Mouse (Mus musculus): ENCODE data around the gene Rnls. TPM values are rescaled to one million over a fixed set of nuclear protein-coding genes. Genes with fewer than 3 reads are reported as not detected.

Rnls gene
- polyA plus RNA-seq, 2 experiments, result 1.0 to 7.3 TPM

DNA sequence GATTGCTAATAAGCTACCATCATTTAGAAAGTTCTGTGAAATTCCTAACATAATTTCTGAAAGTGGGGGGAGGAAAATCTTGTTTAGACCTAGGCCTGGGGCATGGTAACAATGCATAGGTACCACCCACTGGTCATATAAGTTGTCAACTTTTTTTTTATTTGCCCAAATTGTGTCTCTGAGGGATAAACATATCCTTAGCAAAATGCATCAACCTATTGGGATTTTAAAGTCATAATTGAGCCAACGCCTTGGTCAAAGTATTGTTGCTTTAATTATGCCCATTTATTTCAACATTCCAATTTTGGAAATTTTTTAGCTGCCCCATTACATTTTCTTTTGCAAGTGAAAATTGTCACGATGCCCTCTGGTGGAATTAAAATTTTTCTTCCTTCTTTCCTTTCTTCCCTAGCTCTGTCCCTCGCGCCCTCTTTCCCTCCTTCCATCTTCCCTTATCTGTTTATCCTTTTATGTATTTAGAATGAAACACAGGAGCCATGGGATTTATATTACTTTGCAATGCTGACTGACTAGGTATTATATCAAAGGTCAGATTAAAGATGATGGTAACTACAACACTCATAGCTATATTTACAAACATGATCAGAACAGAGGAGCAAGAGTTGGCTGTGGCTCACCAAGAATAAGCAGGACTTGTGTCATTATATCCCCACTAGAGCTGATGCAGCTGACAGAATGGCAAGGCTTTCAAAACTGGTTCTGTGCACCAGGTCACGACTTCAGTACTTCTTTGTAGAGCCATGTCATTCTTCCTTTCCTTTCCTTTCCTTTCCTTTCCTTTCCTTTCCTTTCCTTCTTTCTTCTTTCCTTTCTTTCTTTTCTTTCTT lies 166.0 kb downstream of the Rnls start:
- Histone ChIP-seq H3K36me3 (ENCODE audit: control insufficient read depth, insufficient read depth, low read length) (no peaks in the 10 kb centered on the region), H3K27ac (replicated peaks; ENCODE audit: low read depth, low read length) (no peak overlapping the region), H3K9ac (ENCODE audit: low read depth, low read length, severe bottlenecking) (no peak overlapping the region), H3K4me2 (replicated peaks; ENCODE audit: low read depth, low read length, severe bottlenecking) (no peak overlapping the region), H3K4me3 (replicated peaks; ENCODE audit: low read length) (no peak overlapping the region), H3K9me3 (ENCODE audit: control insufficient read depth, low read length) (no peaks in the 10 kb centered on the region), H3K4me1 (ENCODE audit: control insufficient read depth, insufficient read depth, low read length) (peaks cover 6% of the 10 kb centered on the region), H3K27me3 (ENCODE audit: control insufficient read depth, insufficient read depth, low read length) (0 out of 2 replicates have a peak, but pooled peaks cover 5% of the 10 kb centered on the region)
- no peak for TF ChIP-seq POLR2A (IDR thresholded peaks at IDR 0.05; ENCODE audit: borderline replicate concordance, extremely low read depth, insufficient read depth, insufficient read length)
- 75% methylated on average over 5 of the region's 5 CpGs for WGBS
- no peak for ATAC-seq (ENCODE audit: low FRiP score, low read depth)
- DNase-seq (ENCODE audit: low spot score), result no peak

GRCm38 (mm10) chr19:33225002-33225376 lies 167.1 kb downstream of the Rnls start:
- ATAC-seq (ENCODE audit: low FRiP score, low read depth) (no peak), DNase-seq (ENCODE audit: low spot score) (no peak)
- H3K27me3 ChIP-seq (ENCODE audit: control insufficient read depth, insufficient read depth, low read length), result 0 out of 2 replicates have a peak, but pooled peaks cover 5% of the 10 kb centered on the region
- H3K4me1 ChIP-seq (ENCODE audit: control insufficient read depth, insufficient read depth, low read length), result peaks cover 6% of the 10 kb centered on the region
- H3K9ac ChIP-seq (ENCODE audit: low read depth, low read length, severe bottlenecking), result no peak overlapping the region
- no peak for TF ChIP-seq POLR2A (IDR thresholded peaks at IDR 0.05; ENCODE audit: borderline replicate concordance, extremely low read depth, insufficient read depth, insufficient read length)
- no peak overlapping the region for H3K27ac ChIP-seq (replicated peaks; ENCODE audit: low read depth, low read length)
- H3K4me3 ChIP-seq (replicated peaks; ENCODE audit: low read length), result no peak overlapping the region
- no peaks in the 10 kb centered on the region for H3K9me3 ChIP-seq (ENCODE audit: control insufficient read depth, low read length)
- no peak overlapping the region for H3K4me2 ChIP-seq (replicated peaks; ENCODE audit: low read depth, low read length, severe bottlenecking)
- H3K36me3 ChIP-seq (ENCODE audit: control insufficient read depth, insufficient read depth, low read length), result no peaks in the 10 kb centered on the region
- 88% methylated on average over 9 of the region's 9 CpGs for WGBS

DNA sequence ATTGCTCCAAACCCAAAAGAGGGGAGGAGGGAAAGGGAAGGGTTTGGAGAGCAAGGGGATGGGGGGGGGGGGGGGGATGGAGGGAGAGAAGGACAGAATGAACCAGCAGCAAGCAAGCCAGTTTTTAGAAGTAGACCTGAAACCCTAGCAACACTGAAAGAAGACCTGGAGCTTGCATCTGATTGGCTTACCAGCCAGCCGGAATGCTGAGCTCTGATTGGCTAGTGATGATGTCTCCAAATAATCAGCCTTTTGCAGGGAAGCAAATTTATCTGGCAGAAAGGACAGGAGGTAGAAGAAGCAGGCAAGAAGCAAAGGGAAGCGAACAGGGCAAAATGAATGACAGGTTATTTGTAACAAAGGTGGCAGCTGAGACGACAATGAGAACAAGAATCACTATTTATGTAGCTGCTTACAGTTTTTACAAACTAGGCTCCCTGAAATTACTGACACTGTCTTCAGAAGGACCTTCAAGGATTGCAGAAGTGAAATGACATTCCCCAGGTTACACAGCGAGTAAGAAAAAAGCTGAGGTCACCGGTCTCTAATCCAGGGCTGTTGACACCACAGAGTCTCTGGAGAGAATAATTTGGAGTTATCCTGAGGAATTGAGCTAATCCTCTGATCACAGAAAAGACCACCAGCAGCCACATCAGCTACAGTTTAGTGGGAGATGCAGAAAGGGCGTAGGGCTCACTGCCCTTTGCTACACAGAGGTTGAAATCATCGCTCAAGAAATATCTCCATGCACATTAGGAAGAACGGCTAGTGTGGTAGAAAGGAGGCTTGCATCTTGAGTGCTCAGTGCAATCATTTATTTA lies 167.7 kb downstream of the Rnls start:
- Histone ChIP-seq H3K4me2 (replicated peaks; ENCODE audit: low read depth, low read length, severe bottlenecking) (0 out of 2 replicates have a peak overlapping the region, but pooled peaks have one; percentile 11), H3K27me3 (ENCODE audit: control insufficient read depth, insufficient read depth, low read length) (0 out of 2 replicates have a peak, but pooled peaks cover 5% of the 10 kb centered on the region), H3K27ac (replicated peaks; ENCODE audit: low read depth, low read length) (no peak overlapping the region), H3K4me3 (replicated peaks; ENCODE audit: low read length) (no peak overlapping the region), H3K9ac (ENCODE audit: low read depth, low read length, severe bottlenecking) (no peak overlapping the region), H3K9me3 (ENCODE audit: control insufficient read depth, low read length) (no peaks in the 10 kb centered on the region), H3K36me3 (ENCODE audit: control insufficient read depth, insufficient read depth, low read length) (no peaks in the 10 kb centered on the region), H3K4me1 (ENCODE audit: control insufficient read depth, insufficient read depth, low read length) (peaks cover 6% of the 10 kb centered on the region)
- peak; percentile 68; the same call in 1 of the 2 replicates for ATAC-seq (ENCODE audit: low FRiP score, low read depth)
- peak; percentile 65 for DNase-seq (ENCODE audit: low spot score)
- no peak for TF ChIP-seq POLR2A (IDR thresholded peaks at IDR 0.05; ENCODE audit: borderline replicate concordance, extremely low read depth, insufficient read depth, insufficient read length)
- 59% methylated on average over 8 of the region's 8 CpGs for WGBS

DNA sequence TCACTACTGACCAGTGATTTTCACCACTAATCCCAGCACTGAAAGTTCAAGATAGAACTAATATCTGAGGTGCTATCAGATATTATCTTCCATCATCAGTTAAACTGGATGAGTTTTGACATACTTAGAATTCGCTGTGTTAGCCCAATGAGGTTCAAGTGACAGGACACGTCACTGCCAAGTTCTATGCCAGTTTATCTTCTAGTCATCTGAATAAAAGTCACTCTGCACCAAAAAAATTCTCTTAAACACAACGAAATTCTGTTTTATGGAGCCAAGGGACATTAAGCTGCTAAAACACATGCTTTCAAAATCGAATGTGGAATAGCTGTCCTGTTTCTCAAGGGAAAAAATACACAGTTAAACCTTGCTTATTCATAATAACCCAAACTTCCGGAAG lies 168.3 kb downstream of the Rnls start:
- Histone ChIP-seq H3K27me3 (ENCODE audit: control insufficient read depth, insufficient read depth, low read length) (0 out of 2 replicates have a peak, but pooled peaks cover 5% of the 10 kb centered on the region), H3K9me3 (ENCODE audit: control insufficient read depth, low read length) (no peaks in the 10 kb centered on the region), H3K9ac (ENCODE audit: low read depth, low read length, severe bottlenecking) (no peak overlapping the region), H3K36me3 (ENCODE audit: control insufficient read depth, insufficient read depth, low read length) (no peaks in the 10 kb centered on the region), H3K4me3 (replicated peaks; ENCODE audit: low read length) (no peak overlapping the region), H3K4me2 (replicated peaks; ENCODE audit: low read depth, low read length, severe bottlenecking) (0 out of 2 replicates have a peak overlapping the region, but pooled peaks have one; percentile 11), H3K4me1 (ENCODE audit: control insufficient read depth, insufficient read depth, low read length) (peaks cover 6% of the 10 kb centered on the region), H3K27ac (replicated peaks; ENCODE audit: low read depth, low read length) (no peak overlapping the region)
- ATAC-seq (ENCODE audit: low FRiP score, low read depth) (no peak), DNase-seq (ENCODE audit: low spot score) (no peak)
- TF ChIP-seq POLR2A (IDR thresholded peaks at IDR 0.05; ENCODE audit: borderline replicate concordance, extremely low read depth, insufficient read depth, insufficient read length), result no peak
- 44% methylated on average over 5 of the region's 5 CpGs for WGBS

DNA sequence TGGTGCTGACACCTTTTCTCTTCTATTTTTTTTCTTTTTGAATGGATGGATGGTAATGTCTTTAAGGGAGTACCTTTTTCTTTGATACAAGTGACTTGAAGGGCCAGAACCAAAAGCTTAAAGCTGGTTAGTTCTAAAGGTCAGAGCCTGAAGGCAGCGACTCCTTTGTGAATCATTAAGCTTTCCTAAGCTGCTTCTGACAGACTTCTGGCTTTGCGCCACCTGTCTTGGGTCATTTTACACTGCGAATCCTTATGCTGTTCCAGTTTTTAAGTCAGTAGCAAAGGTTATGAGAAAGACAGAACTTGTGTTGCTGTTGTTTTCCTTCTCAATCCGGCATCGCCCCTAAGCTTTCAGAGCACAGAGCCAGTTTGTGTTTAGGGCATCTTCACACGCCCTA lies 168.8 kb downstream of the Rnls start:
- no peak overlapping the region for H3K27ac ChIP-seq (replicated peaks; ENCODE audit: low read depth, low read length)
- no peak for ATAC-seq (ENCODE audit: low FRiP score, low read depth)
- no peak for TF ChIP-seq POLR2A (IDR thresholded peaks at IDR 0.05; ENCODE audit: borderline replicate concordance, extremely low read depth, insufficient read depth, insufficient read length)
- DNase-seq (ENCODE audit: low spot score), result no peak
- H3K4me2 ChIP-seq (replicated peaks; ENCODE audit: low read depth, low read length, severe bottlenecking), result no peak overlapping the region
- 0 out of 2 replicates have a peak, but pooled peaks cover 3% of the 10 kb centered on the region for H3K27me3 ChIP-seq (ENCODE audit: control insufficient read depth, insufficient read depth, low read length)
- WGBS, result 61% methylated on average over 6 of the region's 6 CpGs
- H3K4me1 ChIP-seq (ENCODE audit: control insufficient read depth, insufficient read depth, low read length), result peaks cover 6% of the 10 kb centered on the region
- no peak overlapping the region for H3K4me3 ChIP-seq (replicated peaks; ENCODE audit: low read length)
- H3K36me3 ChIP-seq (ENCODE audit: control insufficient read depth, insufficient read depth, low read length), result no peaks in the 10 kb centered on the region
- H3K9me3 ChIP-seq (ENCODE audit: control insufficient read depth, low read length), result no peaks in the 10 kb centered on the region
- H3K9ac ChIP-seq (ENCODE audit: low read depth, low read length, severe bottlenecking), result no peak overlapping the region

All from limb, embryonic 14.5 days (tissue).